Mouse (Mus musculus): ENCODE measurements around the gene Kcnd2. TPM values are rescaled to one million over a fixed set of nuclear protein-coding genes. Genes with fewer than 3 reads are reported as not detected.

The Kcnd2 gene
- total and polyA plus RNA-seq, 3 experiments, result not detected

DNA sequence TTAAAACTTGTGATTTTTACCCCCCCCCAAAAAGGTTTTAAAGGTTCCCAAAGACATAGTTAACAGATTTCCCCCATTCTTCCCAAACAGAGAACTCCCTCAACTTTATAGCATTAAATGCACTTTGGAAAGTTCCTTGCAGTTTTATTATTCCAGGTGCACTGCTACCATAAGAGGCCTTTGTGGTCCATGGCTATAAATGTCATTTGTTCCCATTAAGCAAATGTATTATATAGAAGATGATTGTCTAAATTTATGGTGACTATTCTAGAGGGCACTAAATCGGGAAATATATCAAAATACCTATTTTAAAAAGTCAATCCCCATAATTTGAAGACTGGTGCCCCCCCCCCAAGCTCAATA, 554.1 kb downstream of the Kcnd2 start:
- no peak overlapping the region for H3K27ac ChIP-seq (ENCODE audit: insufficient read depth, low read depth)
- H3K79me2 ChIP-seq (replicated peaks; ENCODE audit: control insufficient read depth, extremely low read depth, insufficient read depth, poor library complexity, severe bottlenecking), result no peaks in the 10 kb centered on the region
- in situ Hi-C loops (cut with MboI; ENCODE audit: low pct_ligation_motif_present, low pct_unique_long_range_greater_than_20kb, low sequenced_read_pairs), result no loop called here
- no peaks in the 10 kb centered on the region for H3K27me3 ChIP-seq (replicated peaks)
- no peaks in the 10 kb centered on the region for H3K9me3 ChIP-seq (replicated peaks; ENCODE audit: low read length)
- no peak for DNase-seq (ENCODE audit: extremely low read depth)
- H3K9ac ChIP-seq (ENCODE audit: insufficient read depth, low read depth), result no peak overlapping the region
- no peak overlapping the region for H3K4me3 ChIP-seq (replicated peaks in 1 of 3; ENCODE audit: low read depth in 2 of 3, low read length in 2 of 3, poor library complexity in 1 of 3)
- no peak overlapping the region for H3K4me2 ChIP-seq (ENCODE audit: insufficient read depth, low read depth, poor library complexity, severe bottlenecking)
- H3K36me3 ChIP-seq (replicated peaks in 1 of 2; ENCODE audit: control insufficient read depth in 1 of 2, insufficient read depth in 1 of 2, low read length in 1 of 2), result no peaks in the 10 kb centered on the region
- no peaks in the 10 kb centered on the region for H3K4me1 ChIP-seq (ENCODE audit: control insufficient read depth in 1 of 2, insufficient read depth in 2 of 2)
- dilution Hi-C loops (cut with MboI; ENCODE audit: extremely low pct_ligation_motif_present, extremely low pct_unique_long_range_greater_than_20kb, low sequenced_read_pairs), result no loop called here
- TF ChIP-seq ZKSCAN1 (IDR thresholded peaks at IDR 0.05; ENCODE audit: borderline replicate concordance, low read depth, low read length), result no peak

DNA sequence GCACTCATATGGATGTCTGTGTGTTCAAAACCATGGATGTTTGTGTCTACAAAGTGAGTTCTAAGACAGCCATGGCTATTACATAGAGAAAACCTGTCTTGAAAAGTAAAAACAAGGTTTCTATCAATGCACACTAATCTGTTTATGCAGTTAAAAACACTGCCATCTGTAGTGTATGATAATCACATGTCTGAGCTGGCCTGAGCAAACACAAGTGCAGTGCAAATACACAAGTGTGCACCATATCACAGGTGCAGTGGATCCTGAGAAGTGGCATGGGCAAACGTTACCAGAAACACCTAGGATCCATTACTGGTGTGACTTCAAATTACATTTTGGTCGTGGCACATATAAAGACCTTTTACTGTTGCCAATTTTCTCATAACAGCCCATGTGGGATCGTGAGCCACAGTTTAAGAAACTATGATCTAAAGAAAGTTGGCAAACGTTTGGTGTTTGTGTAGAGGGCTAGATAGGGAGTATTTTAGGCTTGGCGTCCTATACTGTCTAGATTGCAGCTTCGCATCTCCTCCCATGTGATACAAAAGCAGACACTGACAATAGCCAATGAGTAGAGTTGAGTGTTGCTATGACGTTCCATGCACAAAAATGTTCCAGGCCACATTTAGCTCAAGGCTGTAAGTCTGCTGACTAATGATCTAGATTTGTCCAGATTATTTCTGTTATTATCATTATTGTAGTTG, 559.1 kb downstream of the Kcnd2 start:
- Histone ChIP-seq H3K9ac (ENCODE audit: insufficient read depth, low read depth) (no peak overlapping the region), H3K9me3 (replicated peaks; ENCODE audit: low read length) (no peaks in the 10 kb centered on the region), H3K4me1 (ENCODE audit: control insufficient read depth in 1 of 2, insufficient read depth in 2 of 2) (no peaks in the 10 kb centered on the region), H3K36me3 (replicated peaks in 1 of 2; ENCODE audit: control insufficient read depth in 1 of 2, insufficient read depth in 1 of 2, low read length in 1 of 2) (no peaks in the 10 kb centered on the region), H3K27ac (ENCODE audit: insufficient read depth, low read depth) (no peak overlapping the region), H3K4me3 (replicated peaks in 1 of 3; ENCODE audit: low read depth in 2 of 3, low read length in 2 of 3, poor library complexity in 1 of 3) (no peak overlapping the region), H3K79me2 (replicated peaks; ENCODE audit: control insufficient read depth, extremely low read depth, insufficient read depth, poor library complexity, severe bottlenecking) (no peaks in the 10 kb centered on the region), H3K4me2 (ENCODE audit: insufficient read depth, low read depth, poor library complexity, severe bottlenecking) (no peak overlapping the region), H3K27me3 (replicated peaks) (no peaks in the 10 kb centered on the region)
- no peak for DNase-seq (ENCODE audit: extremely low read depth)
- in situ Hi-C loops (cut with MboI; ENCODE audit: low pct_ligation_motif_present, low pct_unique_long_range_greater_than_20kb, low sequenced_read_pairs) (no loop called here), dilution Hi-C loops (cut with MboI; ENCODE audit: extremely low pct_ligation_motif_present, extremely low pct_unique_long_range_greater_than_20kb, low sequenced_read_pairs) (no loop called here)
- TF ChIP-seq UBTF (IDR thresholded peaks at IDR 0.05; ENCODE audit: low read depth, low read length) (no peak), POLR2AphosphoS2 (IDR thresholded peaks at IDR 0.05; ENCODE audit: low read depth, low read length) (no peak), ZKSCAN1 (IDR thresholded peaks at IDR 0.05; ENCODE audit: borderline replicate concordance, low read depth, low read length) (no peak), NRF1 (IDR thresholded peaks at IDR 0.05; ENCODE audit: low read depth, low read length) (no peak), KAT2A (IDR thresholded peaks at IDR 0.05; ENCODE audit: insufficient replicate concordance, low read length) (no peak), CHD1 (IDR thresholded peaks at IDR 0.05; ENCODE audit: low read depth, low read length) (no peak), PAX5 (IDR thresholded peaks at IDR 0.05; ENCODE audit: low read length) (no peak), MAX (IDR thresholded peaks at IDR 0.05; ENCODE audit: low read length) (no peak), MYC (IDR thresholded peaks at IDR 0.05; ENCODE audit: low read depth, low read length) (no peak), NELFE (IDR thresholded peaks at IDR 0.05; ENCODE audit: low read depth, low read length) (no peak), CTCF (conservative IDR thresholded peaks at IDR 0.05 in 1 of 2, IDR thresholded peaks at IDR 0.05 in 1 of 2; ENCODE audit: low read depth in 2 of 2, low read length in 2 of 2) (no peak), SIN3A (IDR thresholded peaks at IDR 0.05; ENCODE audit: low read length) (no peak), ZMIZ1 (IDR thresholded peaks at IDR 0.05; ENCODE audit: low read depth, low read length) (no peak), TCF12 (IDR thresholded peaks at IDR 0.05; ENCODE audit: low read depth, low read length) (no peak), GABPA (IDR thresholded peaks at IDR 0.05; ENCODE audit: insufficient replicate concordance, low read depth, low read length) (no peak), MAZ (IDR thresholded peaks at IDR 0.05; ENCODE audit: low read depth, low read length) (no peak), USF1 (IDR thresholded peaks at IDR 0.05; ENCODE audit: low read depth, low read length) (no peak)

Measured in CH12.LX (cell line).